Mouse (Mus musculus): ENCODE results near the gene Plekhm3.

The Plekhm3 gene

DNA sequence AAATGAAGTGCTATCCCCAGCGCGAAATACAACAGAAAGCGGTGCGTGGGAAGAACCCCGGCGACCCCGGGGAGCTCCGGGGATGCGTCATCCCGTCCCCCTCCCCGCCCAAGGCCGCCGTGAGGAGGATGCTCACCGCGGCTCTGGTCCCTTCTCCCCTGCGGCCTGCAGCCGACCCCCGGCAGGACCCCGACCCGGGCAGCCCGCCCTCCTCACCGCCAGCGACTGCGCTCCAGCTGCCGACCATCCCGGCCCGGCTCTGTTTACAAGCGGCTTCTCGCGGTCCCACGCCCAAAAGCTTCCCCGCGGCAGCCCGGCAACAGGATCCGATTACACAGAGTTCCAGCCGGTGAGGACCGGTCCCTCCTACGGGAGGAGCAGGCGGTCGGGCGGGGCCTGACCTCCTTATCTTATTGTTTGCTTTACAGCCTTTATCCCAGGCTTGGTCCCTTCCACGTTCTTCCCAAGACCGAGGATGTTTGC lies at the start of gene Plekhm3:
Gene Plekhm3, minus strand, starts transcription at position 346 of the 483 bp plus-strand sequence.
- DNase-seq (ENCODE audit: low read depth, low spot score): peak; percentile 88

DNA sequence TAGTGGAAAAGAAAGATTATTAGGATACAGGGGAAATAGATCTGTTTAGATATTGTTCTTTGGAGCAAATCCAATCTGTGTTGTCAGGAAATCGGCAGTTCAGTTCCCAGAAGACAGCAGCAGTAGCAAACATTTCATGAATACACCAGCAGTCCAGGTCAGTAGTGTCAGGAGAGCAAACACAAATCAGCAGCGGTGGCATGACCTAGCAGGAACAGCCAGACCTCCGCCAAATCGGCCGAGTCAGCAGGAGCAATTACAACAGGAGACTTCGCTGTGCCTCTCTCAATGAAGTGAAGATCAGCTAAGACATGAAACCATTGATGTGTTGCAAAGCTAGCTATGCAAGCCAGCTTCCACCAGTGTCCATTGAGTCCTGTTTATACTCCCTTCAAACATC lies 49.0 kb upstream of the Plekhm3 start:
- no peak for DNase-seq (ENCODE audit: low read depth, low spot score)

DNA sequence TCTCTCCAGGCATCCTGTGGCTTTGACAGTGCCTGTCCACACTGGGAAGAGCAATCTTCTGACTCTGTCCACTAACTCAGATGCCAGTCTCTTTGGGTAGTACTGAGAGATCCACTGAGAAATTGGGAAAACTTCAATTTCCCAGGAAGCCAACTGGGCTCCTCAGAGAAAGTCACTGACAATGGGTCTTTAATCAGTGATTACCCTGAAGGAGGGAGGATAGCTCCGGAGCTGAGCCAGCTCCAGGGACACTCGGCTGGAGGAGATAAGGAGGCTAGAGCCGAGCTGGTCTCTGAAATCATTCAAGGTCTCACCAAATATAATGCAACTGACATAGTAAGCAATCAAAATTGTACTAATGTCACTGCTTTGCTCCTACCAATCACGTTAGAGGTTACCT lies 47.9 kb upstream of the Plekhm3 start:
- DNase-seq (ENCODE audit: low read depth, low spot score): no peak

DNA sequence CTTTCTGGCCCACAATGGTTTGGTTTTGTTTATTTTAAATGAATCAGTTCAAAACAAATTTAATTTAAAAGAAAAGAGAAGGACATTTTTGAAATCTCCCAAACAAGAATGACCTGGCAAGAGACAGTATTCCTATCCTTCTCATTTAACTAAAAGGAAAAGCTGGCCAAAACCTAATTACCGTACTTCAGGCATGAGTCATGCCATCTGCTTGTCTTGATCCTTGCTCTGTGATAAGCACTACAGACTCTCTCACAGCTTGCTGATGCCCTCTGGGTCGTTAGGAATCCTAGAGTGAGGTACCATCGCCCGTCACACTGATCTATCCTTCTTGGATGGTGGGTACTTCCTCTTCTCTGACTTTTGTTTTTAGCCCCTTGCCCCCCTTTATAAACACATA lies 36.6 kb upstream of the Plekhm3 start:
- no peak for DNase-seq (ENCODE audit: low read depth, low spot score)

DNA sequence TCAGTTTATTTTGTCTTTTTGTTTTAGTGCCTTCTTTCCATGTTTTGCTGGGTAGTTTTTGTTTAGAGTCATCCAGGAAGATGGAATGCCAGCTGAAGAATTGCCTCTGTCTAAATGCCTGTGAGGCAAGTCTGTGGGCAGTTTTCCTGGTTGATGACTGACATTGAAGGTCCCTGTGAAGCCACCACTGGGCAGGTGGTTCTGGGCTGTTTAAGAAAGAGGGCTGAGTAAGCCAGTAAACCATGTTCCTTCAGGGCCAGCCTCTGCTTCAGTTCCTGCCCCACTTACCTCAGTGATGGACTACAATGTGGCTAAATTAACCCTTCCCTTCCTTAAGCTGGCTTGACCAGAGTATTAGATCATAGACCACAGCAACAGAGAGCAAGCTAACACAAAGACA lies 31.6 kb upstream of the Plekhm3 start:
- no peak for DNase-seq (ENCODE audit: low read depth, low spot score)

DNA sequence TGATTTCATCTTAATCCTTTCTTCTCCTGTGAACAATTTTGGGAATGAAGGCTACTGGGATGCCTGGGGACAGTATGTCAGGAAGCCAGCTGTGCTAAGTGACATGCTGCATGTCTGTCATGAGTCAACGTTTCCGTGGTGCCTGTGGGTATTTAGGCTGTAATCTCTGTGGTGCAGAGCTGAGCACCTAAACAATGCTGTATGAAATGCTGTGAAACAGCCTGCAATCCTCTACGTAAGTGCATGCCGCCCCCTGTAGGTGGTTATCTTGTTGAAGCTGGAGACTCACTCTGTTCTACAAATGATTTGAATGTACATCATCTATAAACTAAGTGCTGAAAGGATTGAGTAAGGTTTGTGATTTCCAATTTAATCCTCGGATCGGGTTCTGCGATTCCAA lies 29.5 kb upstream of the Plekhm3 start:
- DNase-seq (ENCODE audit: low read depth, low spot score): peak; percentile 50

DNA sequence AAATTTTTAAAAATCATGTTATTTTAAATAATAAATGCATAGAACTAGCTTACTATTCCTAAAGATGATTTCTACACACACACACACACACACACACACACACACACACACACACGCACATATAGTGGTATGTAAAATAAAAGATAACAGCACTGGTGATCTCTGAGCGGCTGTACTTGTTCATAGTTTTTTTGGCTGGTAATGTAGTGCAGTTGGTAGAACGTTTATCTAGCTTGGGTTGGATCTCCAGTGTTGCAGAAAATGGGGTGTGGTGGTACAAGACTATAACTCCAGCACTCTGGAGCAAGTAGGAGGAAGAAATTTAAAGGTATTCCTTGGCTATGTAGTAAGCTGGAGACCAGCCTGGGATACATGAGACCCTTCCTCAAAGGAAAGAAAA lies 26.6 kb upstream of the Plekhm3 start:
- DNase-seq (ENCODE audit: low read depth, low spot score): no peak

DNA sequence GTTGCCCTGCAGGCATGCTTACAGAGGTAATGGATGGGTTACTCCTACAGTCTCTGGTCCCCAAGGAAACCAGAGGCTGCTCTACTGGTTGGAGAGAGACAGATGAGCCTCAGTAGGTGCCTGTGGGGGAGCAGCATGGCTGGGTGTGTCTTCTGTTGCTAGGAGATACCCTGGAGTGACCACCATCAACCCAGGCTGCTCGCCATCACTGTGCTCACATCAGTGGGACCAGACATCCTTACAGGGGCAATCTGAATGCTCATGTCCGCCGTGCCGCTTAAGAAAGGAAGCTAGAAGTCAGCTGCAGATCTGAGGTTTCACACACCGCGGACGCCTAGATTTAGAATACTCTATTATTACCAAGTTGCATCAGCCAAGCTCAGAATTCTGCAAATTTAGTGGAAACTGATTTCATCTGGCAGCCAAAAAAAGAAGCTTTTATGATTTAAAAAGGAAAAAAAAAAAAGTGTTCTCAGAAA lies 21.7 kb upstream of the Plekhm3 start:
- peak; percentile 28 for DNase-seq (ENCODE audit: low read depth, low spot score)

DNA sequence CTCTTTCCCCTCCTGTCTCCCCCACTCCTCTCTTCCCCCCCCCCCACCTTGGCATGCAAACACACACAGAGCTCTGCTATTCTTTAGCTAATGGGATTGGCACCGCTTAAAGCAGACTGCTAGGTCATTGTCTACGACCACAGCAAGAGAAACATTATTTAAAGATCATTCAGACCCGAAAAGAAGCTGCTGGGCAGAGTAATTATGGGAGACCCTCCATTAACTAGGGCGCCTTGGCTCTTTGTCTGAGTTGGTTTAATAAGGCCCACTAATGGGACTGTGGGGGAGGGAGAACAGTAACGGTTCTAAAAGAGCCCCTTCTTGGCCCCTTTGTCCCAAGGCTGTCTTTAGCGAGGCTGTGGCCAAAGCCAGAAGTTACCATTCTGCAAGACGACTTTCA lies 18.7 kb upstream of the Plekhm3 start:
- DNase-seq (ENCODE audit: low read depth, low spot score): no peak

DNA sequence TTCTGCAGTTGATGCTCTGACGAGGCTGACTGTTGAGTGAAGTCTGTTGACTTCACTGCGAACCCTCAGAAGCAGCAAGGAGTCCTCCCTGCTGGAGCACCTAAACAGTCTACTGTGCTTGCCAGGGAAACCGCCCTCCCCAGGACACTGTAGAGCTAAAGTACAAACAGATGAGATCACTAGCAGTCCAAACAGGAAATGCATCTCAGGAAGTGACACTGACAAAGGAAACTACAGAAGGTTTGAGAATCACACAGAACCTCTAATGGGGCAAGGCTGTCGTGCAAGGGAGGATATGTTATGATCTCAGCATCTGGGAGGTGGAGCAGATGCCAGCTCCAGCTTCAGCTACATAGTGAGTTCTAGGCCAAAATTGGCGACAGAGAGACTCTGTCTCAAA lies 14.1 kb upstream of the Plekhm3 start:
- DNase-seq (ENCODE audit: low read depth, low spot score): no peak

DNA sequence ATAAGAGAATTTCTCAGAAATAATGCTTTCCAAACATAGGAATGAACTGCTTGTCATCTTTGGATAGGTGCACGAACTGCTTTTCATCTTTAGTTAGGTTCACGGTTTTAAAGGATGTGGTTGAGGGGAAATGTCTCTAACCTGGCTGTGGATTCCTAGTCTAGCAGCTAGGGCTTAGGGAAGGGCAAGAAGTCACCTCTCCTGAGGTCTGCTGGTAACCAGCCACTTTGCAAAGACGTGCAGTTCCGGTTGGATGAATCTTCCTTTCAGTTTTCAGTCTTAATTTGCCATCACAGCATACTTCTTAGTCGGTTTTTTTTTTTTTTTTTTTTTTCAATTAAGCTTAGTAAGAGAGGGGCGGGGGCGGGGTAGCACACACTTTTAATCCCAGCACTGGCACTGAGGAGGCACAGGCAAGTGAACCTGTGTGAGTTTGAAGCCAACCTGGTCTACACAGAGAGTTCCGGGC lies 431 bp upstream of the Plekhm3 start:
- DNase-seq (ENCODE audit: low read depth, low spot score): no peak

DNA sequence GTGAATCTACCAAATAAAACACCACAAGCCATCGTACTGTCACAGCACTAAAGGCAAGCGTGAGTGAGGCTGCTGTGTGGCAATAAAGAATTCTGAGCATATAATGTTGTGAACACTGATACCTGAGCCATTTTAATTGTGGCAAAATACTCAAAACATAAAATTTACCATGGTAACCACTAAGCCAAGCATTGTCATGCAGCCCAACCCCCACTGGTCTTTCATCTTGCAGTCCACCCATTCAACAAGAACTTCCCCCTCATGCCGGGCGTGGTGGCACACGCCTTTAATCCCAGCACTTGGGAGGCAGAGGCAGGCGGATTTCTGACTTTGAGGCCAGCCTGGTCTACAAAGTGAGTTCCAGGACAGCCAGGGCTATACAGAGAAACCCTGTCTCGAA lies 1.8 kb downstream of the Plekhm3 start:
- DNase-seq (ENCODE audit: low read depth, low spot score): peak; percentile 75

DNA sequence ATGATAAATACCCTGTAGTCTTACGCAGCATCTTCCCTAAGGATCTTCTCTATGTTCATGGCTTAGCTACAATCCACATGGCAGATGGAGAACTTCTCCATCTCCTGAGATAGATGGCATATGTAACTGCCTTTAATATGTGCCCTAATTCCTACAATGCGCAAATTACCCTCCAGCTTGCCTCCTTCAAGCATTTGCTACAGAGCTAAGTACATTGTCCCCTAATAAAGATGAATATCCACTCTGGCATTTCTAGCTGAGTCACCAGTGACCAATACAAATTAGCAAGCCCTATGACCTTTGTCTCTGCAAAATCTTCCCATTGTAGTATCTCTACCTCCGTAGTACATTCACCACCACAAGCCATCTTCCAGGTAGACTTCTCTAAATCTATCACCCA lies 6.4 kb downstream of the Plekhm3 start:
- DNase-seq (ENCODE audit: low read depth, low spot score): no peak

DNA sequence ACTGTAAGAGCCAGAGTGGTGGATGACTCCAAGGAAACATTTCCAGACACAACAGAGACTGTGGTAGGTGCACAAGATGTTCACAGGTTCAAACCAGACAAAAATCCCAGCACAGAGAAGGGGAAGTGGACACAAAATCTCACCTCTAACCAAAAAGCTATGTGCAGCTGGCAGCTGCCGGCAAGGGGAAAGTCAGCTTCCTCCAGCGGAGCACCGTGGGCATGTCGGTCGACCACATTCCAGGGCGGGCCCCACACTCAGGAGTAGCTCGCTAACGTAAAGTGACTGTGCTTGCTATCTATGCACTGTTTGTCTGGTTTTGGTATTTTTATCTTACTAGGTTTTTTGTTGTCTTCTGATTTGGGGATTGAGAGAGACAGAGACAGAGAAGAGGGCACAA lies 7.2 kb downstream of the Plekhm3 start:
- peak; percentile 64 for DNase-seq (ENCODE audit: low read depth, low spot score)

DNA sequence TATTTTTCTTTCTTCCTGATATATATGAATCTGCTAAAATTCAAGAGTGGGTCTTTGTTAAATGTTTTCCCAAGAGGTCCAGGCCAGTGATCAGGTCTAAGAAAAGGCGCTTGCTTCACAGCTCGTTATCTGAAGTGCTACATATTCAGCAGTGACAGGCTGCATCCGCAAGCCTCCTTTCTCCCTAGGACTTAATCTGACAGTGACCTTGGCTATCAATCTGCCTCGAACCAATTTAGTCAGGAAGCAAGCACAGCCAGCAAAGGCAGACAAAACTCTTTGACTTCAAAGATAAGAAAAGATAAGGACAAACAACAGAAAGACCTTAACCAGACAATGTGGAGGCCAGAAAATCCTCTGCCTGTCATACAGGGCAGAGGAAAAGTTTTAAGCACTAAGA lies 10.5 kb downstream of the Plekhm3 start:
- DNase-seq (ENCODE audit: low read depth, low spot score): no peak

DNA sequence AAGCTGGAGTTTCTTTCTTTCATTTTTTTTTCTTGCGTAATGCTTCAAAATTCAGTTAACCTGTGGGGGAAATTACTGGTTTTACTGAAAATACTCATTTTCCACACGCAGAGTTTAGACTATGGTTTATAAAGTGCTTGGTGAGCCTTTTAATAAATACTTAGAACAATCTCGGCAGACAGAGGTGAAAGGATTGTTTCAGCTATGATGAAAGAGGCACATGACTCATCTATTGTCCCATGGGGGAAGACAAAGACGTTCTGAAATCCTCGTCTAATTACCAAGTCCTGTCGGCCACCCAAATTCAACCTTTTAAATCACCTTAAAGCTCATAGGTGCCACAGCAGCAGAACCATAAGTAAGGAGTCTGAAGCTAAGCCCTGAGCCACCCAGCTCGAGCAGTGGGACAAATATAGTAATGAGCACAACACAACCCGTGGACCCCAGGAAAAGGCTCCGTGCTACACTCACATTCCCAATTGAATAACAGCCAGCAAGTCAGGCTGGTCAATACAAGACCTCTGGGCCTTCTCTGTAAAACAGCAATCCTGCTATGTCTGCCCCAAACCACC lies 11.3 kb downstream of the Plekhm3 start:
- no peak for DNase-seq (ENCODE audit: low read depth, low spot score)

DNA sequence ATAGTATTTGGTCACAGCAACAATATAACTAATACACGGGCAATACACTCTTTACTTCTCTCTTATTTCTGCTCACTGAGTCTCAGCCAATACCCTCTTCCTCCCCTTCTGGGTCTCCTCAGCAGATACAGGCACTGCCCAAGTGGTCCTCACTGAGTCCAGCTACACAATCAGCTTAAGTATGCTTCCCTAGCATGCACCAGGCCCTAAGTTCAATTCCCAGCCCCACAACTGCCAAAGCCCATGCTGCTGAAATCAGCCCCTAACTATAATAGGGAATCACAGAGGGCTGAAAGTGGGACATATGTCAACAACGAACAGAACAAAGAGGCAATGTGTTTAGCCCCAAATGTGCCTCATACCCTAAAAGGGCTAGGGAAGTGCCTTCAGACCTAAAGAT lies 11.9 kb downstream of the Plekhm3 start:
- no peak for DNase-seq (ENCODE audit: low read depth, low spot score)

DNA sequence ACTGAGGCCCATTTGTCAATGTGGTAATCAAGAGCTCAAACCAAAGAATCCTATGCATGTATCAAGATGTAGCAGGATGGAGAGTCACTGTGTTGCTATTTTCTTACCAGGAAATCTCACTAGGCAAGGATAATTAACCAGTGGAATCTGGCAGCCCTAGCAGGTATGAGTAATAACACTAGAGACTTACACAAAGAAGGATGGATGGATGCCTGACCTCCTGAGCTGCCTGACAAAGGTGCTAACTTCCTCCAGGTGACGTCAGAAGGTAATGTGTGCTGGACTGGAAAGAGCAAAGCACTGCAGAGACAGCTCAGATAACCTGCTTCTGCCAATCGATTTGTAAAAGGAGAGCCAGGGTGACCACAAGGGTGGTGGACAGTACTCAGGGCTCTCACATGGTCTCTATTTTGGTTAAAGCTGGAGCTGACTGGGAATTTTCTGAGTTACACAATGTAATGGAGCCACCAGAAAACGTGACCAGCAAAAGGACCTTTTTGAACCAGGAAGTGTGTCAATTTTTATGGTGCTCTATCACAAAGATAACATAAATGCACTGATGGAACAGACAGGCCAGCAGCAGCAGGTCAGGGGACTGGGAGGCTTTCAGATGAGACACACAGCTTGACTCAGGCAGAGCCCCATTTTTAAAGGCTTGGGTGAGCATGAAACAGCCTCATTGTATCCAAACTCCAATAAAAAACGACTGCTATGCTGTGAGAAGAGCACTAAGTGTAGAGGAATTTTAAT lies 14.4 kb downstream of the Plekhm3 start:
- DNase-seq (ENCODE audit: low read depth, low spot score): no peak

DNA sequence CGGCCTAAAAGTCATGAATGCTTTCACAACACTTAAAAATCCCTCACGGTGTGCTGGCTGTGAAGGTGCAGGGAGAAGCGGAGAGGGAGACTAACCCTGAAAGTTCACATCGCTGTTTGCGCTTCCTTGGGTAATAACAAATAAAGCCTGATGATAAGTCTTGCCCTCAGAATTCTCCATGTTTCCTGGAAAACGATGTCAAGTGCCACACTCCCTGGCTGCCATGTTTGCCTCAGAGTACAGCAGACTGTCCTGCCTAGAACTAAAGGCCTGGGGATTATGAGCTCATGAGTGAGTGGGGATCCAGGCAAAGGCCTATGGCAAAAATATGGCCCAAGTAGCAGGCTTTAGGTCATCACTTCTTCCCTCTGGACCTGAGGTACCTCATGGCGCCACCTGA lies 17.7 kb downstream of the Plekhm3 start:
- no peak for DNase-seq (ENCODE audit: low read depth, low spot score)

DNA sequence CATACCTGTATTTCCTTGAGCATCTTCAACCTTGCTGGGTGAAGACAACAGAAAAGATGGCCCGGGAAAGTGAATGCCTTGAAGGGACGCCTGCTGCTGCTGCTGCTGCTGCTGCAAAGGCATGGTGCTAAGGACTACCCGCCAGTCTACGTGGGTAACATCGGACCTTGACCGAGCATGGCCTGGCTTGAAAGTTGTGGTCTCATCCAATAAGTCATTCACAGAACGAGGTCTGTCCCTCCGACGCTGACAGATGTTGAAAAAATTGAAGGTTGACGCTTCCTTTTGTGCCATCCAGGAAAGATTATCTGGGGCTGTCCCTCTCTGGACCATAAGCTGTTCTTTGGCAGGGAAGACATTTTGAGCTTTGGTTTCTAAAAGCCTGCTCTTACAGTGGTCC lies 18.9 kb downstream of the Plekhm3 start:
- DNase-seq (ENCODE audit: low read depth, low spot score): no peak

DNA sequence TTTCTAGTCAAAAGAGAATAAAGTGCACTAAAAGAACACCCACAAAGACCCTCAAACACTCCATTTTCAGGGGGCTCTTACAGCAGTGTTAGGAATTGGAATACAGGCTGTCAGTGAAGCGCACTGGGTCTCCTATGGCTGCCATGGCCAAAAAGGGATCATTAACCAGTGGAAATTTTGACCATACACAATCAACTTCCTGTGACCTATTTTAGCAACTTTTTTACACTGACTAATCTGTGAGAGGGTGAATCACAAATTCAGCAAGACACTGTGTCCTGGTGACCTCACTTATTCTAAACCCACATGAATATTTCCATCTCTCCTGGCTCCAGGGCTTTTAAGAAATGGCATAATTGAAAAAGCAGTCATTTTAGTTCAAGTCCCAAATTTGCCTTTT lies 23.7 kb downstream of the Plekhm3 start:
- no peak for DNase-seq (ENCODE audit: low read depth, low spot score)

DNA sequence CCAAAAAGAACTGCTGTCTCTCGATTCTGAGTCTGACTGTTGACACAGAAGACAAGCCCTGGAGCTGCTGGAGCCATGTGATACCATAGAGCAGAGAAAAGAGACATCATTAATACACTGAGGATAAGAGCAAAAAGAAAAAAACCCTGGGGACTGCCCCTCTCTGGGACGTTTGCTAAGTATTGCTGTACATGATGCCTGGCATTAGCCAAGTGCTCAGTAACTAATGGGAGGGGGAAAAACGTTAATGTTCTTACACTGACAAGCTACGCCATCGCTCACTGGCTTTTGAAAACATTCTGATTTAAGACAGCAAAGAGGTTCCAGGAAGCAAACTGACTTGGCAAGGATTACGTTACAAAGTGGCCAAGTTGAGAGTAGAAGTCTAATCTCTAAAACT lies 26.5 kb downstream of the Plekhm3 start:
- no peak for DNase-seq (ENCODE audit: low read depth, low spot score)

DNA sequence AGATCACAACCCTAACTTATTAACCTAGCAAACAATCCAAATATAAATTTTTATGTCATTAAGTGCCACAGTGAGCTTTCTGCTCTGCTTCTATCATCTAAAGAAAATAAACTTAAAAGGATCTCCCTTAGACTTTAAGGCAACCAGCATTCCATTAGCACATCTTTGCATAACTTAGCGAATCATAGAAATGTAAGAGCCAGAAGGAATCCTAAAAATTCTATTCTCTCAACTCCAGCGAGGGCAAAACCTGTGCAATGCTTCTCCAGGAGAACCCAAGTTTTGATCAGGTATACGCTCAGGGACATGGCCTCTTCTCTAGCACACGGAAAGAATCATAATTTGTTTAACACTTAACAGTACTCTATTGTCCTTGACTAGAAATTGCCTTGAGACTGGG lies 27.0 kb downstream of the Plekhm3 start:
- no peak for DNase-seq (ENCODE audit: low read depth, low spot score)
